Mouse (Mus musculus): ENCODE data around the gene Slc41a2. TPM values are rescaled to one million over a fixed set of nuclear protein-coding genes. Genes with fewer than 3 reads are reported as not detected.
A peak's percentile ranks its signal among the peaks of the same experiment; 100 is the strongest.
"Not testable (repeated sequence)": the region's sequence is repeated elsewhere in the genome, so short reads cannot be mapped to it uniquely, and the experiment has no call there.

Gene Slc41a2
- total and polyA plus RNA-seq, 2 experiments from 2014 or later = 0.45 to 5.6 TPM

DNA sequence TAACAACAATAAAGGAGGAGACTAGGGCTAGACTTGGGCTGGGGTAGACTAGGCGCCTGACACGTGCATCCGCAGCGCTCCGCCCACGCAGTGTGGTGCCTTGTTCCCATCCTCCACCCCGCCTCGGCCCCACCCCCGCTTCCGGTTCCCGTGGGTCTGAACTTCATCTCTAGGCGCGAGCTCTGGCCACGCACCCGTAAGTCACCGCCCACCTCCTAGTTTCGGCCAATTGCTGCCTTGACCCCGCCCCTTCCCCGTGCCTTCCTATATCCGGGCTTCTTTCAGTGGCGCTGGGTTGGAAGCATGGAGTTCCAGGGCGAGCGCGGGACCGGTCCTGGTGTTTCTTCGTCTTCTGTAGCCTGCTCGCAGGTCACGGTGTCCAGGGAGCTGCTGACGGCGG lies 22.3 kb upstream of the Slc41a2 start, which contains the start of gene D10Wsu102e:
D10Wsu102e (plus strand) TSS at position 266 of the 400 bp plus-strand sequence.
- peak within 1 kb of the TSS; percentile 99 for H3K4me2 ChIP-seq (ENCODE audit: low read depth, low read length)
- peak within 1 kb of the TSS; percentile 87 for H3K4me3 ChIP-seq (ENCODE audit: low read depth, low read length)
- H3K9me3 ChIP-seq (replicated peaks; ENCODE audit: control insufficient read depth, low read length) = no peaks in the 10 kb centered on the region
- H3K27me3 ChIP-seq (ENCODE audit: control insufficient read depth, insufficient read depth, low read length) = no peaks in the 10 kb centered on the region
- H3K27ac ChIP-seq (ENCODE audit: low read depth) = peak within 1 kb of the TSS; percentile 73
- WGBS = 0% methylated on average over 30 of the region's 30 CpGs
- peak; percentile 98 for DNase-seq (ENCODE audit: low spot score)
- 0 out of 2 replicates have a peak, but pooled peaks have one; percentile 82 for TF ChIP-seq EP300 (IDR thresholded peaks at IDR 0.05; ENCODE audit: low read depth)
- no peak for TF ChIP-seq CTCF (IDR thresholded peaks at IDR 0.05; ENCODE audit: low read depth)
- ATAC-seq (ENCODE audit: insufficient read depth, low read depth) = peak; percentile 99
- H3K36me3 ChIP-seq (replicated peaks; ENCODE audit: control insufficient read depth, insufficient read depth, low read length) = peaks cover 22% of the 10 kb centered on the region
- H3K4me1 ChIP-seq (ENCODE audit: control insufficient read depth, insufficient read depth) = peaks cover 13% of the 10 kb centered on the region
- H3K9ac ChIP-seq (replicated peaks; ENCODE audit: low read depth, low read length) = peak within 1 kb of the TSS; percentile 81

DNA sequence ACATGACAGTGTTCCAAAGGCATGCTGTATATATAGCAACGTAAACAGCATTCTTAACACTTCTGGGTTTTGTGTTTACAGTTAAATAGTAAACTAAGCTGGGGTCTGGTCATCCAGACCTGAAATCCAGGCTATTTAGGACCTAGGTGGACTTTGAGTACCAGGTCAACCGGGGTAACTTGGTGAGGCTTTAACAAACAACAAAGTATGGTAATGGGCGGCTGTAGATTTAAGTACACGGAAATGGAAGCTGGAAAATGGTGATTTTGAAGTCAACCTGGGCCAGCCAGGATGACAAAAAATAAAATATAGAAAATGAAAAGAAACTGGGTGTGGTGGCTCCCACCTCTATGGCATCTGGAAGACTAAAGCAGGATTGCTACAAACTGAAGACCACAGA lies 21.8 kb upstream of the Slc41a2 start:
- peak overlapping the region; percentile 99 for H3K4me2 ChIP-seq (ENCODE audit: low read depth, low read length)
- peak overlapping the region; percentile 87 for H3K4me3 ChIP-seq (ENCODE audit: low read depth, low read length)
- peaks cover 17% of the 10 kb centered on the region for H3K36me3 ChIP-seq (replicated peaks; ENCODE audit: control insufficient read depth, insufficient read depth, low read length)
- no peak for DNase-seq (ENCODE audit: low spot score)
- H3K9me3 ChIP-seq (replicated peaks; ENCODE audit: control insufficient read depth, low read length) = no peaks in the 10 kb centered on the region
- TF ChIP-seq EP300 (IDR thresholded peaks at IDR 0.05; ENCODE audit: low read depth) = no peak
- no peak for TF ChIP-seq CTCF (IDR thresholded peaks at IDR 0.05; ENCODE audit: low read depth)
- H3K4me1 ChIP-seq (ENCODE audit: control insufficient read depth, insufficient read depth) = peaks cover 13% of the 10 kb centered on the region
- no peaks in the 10 kb centered on the region for H3K27me3 ChIP-seq (ENCODE audit: control insufficient read depth, insufficient read depth, low read length)
- peak overlapping the region; percentile 73 for H3K27ac ChIP-seq (ENCODE audit: low read depth)
- ATAC-seq (ENCODE audit: insufficient read depth, low read depth) = no peak
- no peak overlapping the region for H3K9ac ChIP-seq (replicated peaks; ENCODE audit: low read depth, low read length)
- WGBS = 84% methylated on average over 4 of the region's 4 CpGs

DNA sequence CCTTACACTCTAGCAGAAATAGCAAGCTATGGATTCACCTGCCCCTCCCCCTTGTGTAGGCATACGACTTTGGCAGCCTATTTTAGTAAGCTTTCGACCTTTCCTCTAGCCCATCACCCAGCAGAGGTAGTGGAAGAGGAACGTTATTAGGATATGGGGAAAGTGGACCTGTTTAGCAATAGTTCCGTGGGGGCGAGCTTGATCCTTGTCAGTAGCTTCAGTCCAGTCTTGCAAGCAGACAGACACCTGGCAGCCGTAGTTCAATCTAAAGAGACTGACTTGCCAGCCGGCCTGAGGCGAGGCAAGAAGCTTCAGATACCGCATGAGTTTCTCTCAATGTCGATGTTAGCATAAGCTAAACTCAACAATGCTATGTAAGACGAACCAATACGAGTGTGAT lies 18.7 kb upstream of the Slc41a2 start:
- Histone ChIP-seq H3K27me3 (ENCODE audit: control insufficient read depth, insufficient read depth, low read length) (no peaks in the 10 kb centered on the region), H3K36me3 (replicated peaks; ENCODE audit: control insufficient read depth, insufficient read depth, low read length) (no peaks in the 10 kb centered on the region), H3K4me3 (ENCODE audit: low read depth, low read length) (no peak overlapping the region), H3K9ac (replicated peaks; ENCODE audit: low read depth, low read length) (no peak overlapping the region), H3K9me3 (replicated peaks; ENCODE audit: control insufficient read depth, low read length) (no peaks in the 10 kb centered on the region), H3K4me2 (ENCODE audit: low read depth, low read length) (no peak overlapping the region), H3K4me1 (ENCODE audit: control insufficient read depth, insufficient read depth) (peaks cover 12% of the 10 kb centered on the region), H3K27ac (ENCODE audit: low read depth) (no peak overlapping the region)
- DNase-seq (ENCODE audit: low spot score) (no peak), ATAC-seq (ENCODE audit: insufficient read depth, low read depth) (no peak)
- 75% methylated on average over 12 of the region's 12 CpGs for WGBS
- no peak for TF ChIP-seq EP300 (IDR thresholded peaks at IDR 0.05; ENCODE audit: low read depth)
- TF ChIP-seq CTCF (IDR thresholded peaks at IDR 0.05; ENCODE audit: low read depth) = no peak

DNA sequence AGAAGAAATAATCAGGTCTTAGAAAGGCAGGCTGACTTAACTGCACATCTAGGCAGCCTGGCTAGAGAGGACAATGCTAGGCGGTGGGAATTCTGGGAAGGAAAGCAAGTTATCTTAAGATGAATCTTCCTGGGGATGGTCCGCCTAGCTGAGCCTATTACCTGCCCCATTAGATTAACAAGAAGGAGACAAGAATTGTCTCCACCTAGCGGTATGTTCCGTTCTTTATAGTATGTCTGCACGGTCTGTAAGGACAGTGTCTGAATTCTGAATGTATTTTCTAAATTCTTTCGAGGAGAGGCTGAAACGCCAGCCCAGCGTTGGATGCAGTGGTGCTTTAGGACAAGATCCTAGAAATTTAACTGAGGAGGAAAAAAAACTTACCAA lies 16.6 kb upstream of the Slc41a2 start:
- Histone ChIP-seq H3K27me3 (ENCODE audit: control insufficient read depth, insufficient read depth, low read length) (no peaks in the 10 kb centered on the region), H3K4me2 (ENCODE audit: low read depth, low read length) (peak overlapping the region; percentile 42), H3K27ac (ENCODE audit: low read depth) (peak overlapping the region; percentile 45), H3K4me1 (ENCODE audit: control insufficient read depth, insufficient read depth) (peaks cover 8% of the 10 kb centered on the region), H3K36me3 (replicated peaks; ENCODE audit: control insufficient read depth, insufficient read depth, low read length) (no peaks in the 10 kb centered on the region), H3K9ac (replicated peaks; ENCODE audit: low read depth, low read length) (no peak overlapping the region), H3K4me3 (ENCODE audit: low read depth, low read length) (no peak overlapping the region), H3K9me3 (replicated peaks; ENCODE audit: control insufficient read depth, low read length) (no peaks in the 10 kb centered on the region)
- 41% methylated on average over 8 of the region's 8 CpGs for WGBS
- TF ChIP-seq CTCF (IDR thresholded peaks at IDR 0.05; ENCODE audit: low read depth) = peak; percentile 42
- TF ChIP-seq EP300 (IDR thresholded peaks at IDR 0.05; ENCODE audit: low read depth) = no peak
- DNase-seq (ENCODE audit: low spot score) (peak; percentile 31), ATAC-seq (ENCODE audit: insufficient read depth, low read depth) (0 out of 2 replicates have a peak, but pooled peaks have one; percentile 53)

DNA sequence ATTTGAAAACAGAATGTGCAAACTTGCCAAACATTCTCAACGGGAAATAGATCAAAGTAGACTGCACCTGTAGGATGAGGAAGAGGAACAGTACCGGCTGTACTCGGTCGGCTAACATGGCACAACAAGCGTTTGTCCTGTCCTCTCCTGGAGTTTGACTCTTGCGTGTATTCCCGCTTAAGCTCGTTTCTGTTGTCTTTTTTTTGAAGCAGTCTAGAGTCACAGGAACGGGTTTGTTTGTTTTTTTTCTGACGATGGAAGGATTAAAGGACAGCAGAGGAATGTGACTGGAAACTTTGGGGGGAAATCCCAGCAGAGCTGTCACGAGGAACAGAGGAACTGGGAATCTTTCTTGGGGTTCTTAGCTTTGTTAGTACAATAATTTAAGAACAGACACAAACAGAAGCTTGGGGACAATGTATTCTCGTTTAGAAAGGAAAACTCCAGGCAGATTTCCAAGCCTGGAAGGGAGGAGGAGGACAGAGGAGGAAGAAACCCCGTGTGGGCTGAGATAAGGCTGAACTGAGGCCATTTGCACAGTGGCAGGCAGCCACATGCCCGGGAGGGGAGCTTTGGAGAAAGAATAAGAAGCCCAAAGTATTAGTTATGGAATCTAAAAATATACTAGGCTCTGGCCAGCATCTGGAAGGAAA lies 16.1 kb upstream of the Slc41a2 start:
- WGBS = 22% methylated on average over 14 of the region's 14 CpGs
- no peaks in the 10 kb centered on the region for H3K36me3 ChIP-seq (replicated peaks; ENCODE audit: control insufficient read depth, insufficient read depth, low read length)
- peak overlapping the region; percentile 42 for H3K4me2 ChIP-seq (ENCODE audit: low read depth, low read length)
- H3K9ac ChIP-seq (replicated peaks; ENCODE audit: low read depth, low read length) = 0 out of 2 replicates have a peak overlapping the region, but pooled peaks have one; percentile 11
- ATAC-seq (ENCODE audit: insufficient read depth, low read depth) (peak; percentile 72), DNase-seq (ENCODE audit: low spot score) (peak; percentile 67)
- no peaks in the 10 kb centered on the region for H3K27me3 ChIP-seq (ENCODE audit: control insufficient read depth, insufficient read depth, low read length)
- H3K27ac ChIP-seq (ENCODE audit: low read depth) = peak overlapping the region; percentile 45
- TF ChIP-seq EP300 (IDR thresholded peaks at IDR 0.05; ENCODE audit: low read depth) (no peak), CTCF (IDR thresholded peaks at IDR 0.05; ENCODE audit: low read depth) (no peak)
- H3K4me3 ChIP-seq (ENCODE audit: low read depth, low read length) = no peak overlapping the region
- H3K9me3 ChIP-seq (replicated peaks; ENCODE audit: control insufficient read depth, low read length) = no peaks in the 10 kb centered on the region
- peaks cover 7% of the 10 kb centered on the region; the same call in 1 of the 2 replicates for H3K4me1 ChIP-seq (ENCODE audit: control insufficient read depth, insufficient read depth)

DNA sequence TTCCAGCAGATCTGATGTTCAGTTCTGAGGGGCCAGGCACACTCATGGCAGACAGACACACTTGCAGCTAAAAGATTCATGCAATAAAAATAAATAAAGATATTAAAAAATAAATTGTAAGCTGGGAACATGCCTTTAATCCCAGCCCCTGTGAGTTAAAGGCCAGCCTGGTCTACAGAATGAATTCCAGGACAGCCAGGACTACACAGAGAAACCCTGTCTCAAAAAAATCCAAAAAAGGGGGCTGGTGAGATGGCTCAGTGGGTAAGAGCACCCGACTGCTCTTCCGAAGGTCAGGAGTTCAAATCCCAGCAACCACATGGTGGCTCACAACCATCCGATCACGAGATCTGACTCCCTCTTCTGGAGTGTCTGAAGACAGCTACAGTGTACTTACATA lies 14.1 kb upstream of the Slc41a2 start:
- H3K9me3 ChIP-seq (replicated peaks; ENCODE audit: control insufficient read depth, low read length); H3K4me3 ChIP-seq (ENCODE audit: low read depth, low read length); H3K27ac ChIP-seq (ENCODE audit: low read depth); H3K36me3 ChIP-seq (replicated peaks; ENCODE audit: control insufficient read depth, insufficient read depth, low read length); ATAC-seq (ENCODE audit: insufficient read depth, low read depth); H3K27me3 ChIP-seq (ENCODE audit: control insufficient read depth, insufficient read depth, low read length); DNase-seq (ENCODE audit: low spot score); H3K4me2 ChIP-seq (ENCODE audit: low read depth, low read length); H3K9ac ChIP-seq (replicated peaks; ENCODE audit: low read depth, low read length); H3K4me1 ChIP-seq (ENCODE audit: control insufficient read depth, insufficient read depth): not testable (repeated sequence)
- 80% methylated on average over 4 of the region's 4 CpGs for WGBS
